25 mouse cellular contexts compared by ENCODE assay signal in genomic region chr15:49560401-49560800, GRCm38 (mm10).
DNase-seq lines count a peak whose midpoint lies in the region; ATAC-seq and TF ChIP-seq lines count a peak whose summit lies in the region.
"Had no signal": no experiment of that assay in that cellular context is flagged by ENCODE, and none has a peak within 500 bp of the region (broad histone marks: within the 10 kb centered on the region; RNA-seq: fewer than 3 reads in every experiment).

No protein-coding gene starts in this region.

- 53% methylated on average over 1 of the region's 1 CpGs for WGBS in midbrain, postnatal 0 days
- WGBS in midbrain, embryonic 16.5 days, result 78% methylated on average over 1 of the region's 1 CpGs

- peak; percentile 12 for DNase-seq in midbrain, postnatal 0 days (ENCODE audit: low spot score)
- peak; percentile 2 for DNase-seq in brain, embryonic 14.5 days (ENCODE audit: low read depth)
- no peak for DNase-seq in layer of hippocampus, postnatal 10 days (ENCODE audit: low spot score in 2 of 2)
- DNase-seq in layer of hippocampus, postnatal 14 days (ENCODE audit: low spot score in 2 of 2), result no peak
- DNase-seq: adrenal gland, postnatal 10 days; adrenal gland, postnatal 36 days; cerebellum, adult 11 months; cerebellum, adult 2 months; cerebellum, adult 9-11 months; cerebellum, postnatal 25 days; gastrocnemius, postnatal 25 days; heart, adult 18-20 months; heart, postnatal 10 days; heart, postnatal 36 days had no signal

- no peaks in the 10 kb centered on the region for H3K27me3 ChIP-seq in midbrain, postnatal 0 days (ENCODE audit: insufficient read depth, low read length)
- H3K27me3 ChIP-seq in midbrain, embryonic 16.5 days (ENCODE audit: control insufficient read depth, insufficient read depth, low read depth, low read length), result no peaks in the 10 kb centered on the region
- H3K27me3 ChIP-seq: embryonic facial prominence, embryonic 13.5 days; forebrain, embryonic 12.5 days; forebrain, embryonic 15.5 days; heart, embryonic 12.5 days; heart, embryonic 15.5 days; hindbrain, embryonic 15.5 days; Patski had no signal

- no peak overlapping the region for H3K9ac ChIP-seq in midbrain, postnatal 0 days (replicated peaks; ENCODE audit: low read length, poor library complexity, severe bottlenecking)
- no peak overlapping the region for H3K9ac ChIP-seq in midbrain, embryonic 16.5 days (ENCODE audit: low read depth, low read length)
- H3K9ac ChIP-seq: embryonic facial prominence, embryonic 13.5 days; forebrain, embryonic 12.5 days; forebrain, embryonic 15.5 days; heart, embryonic 12.5 days; heart, embryonic 15.5 days; hindbrain, embryonic 15.5 days had no signal

- TF ChIP-seq CTCF in midbrain, postnatal 0 days (IDR thresholded peaks at IDR 0.05), result no peak
- no peak for TF ChIP-seq CTCF in brain, embryonic 14.5 days (IDR thresholded peaks at IDR 0.05; ENCODE audit: borderline replicate concordance, extremely low read depth, insufficient read depth, insufficient read length)

- H3K4me3 ChIP-seq in midbrain, postnatal 0 days (ENCODE audit: low read depth, low read length), result no peak overlapping the region
- H3K4me3 ChIP-seq in midbrain, embryonic 16.5 days (ENCODE audit: low read depth, low read length), result no peak overlapping the region
- H3K4me3 ChIP-seq: embryonic facial prominence, embryonic 10.5 days; embryonic facial prominence, embryonic 13.5 days; erythroblast, embryonic 14.5 days; forebrain, embryonic 12.5 days; forebrain, embryonic 15.5 days; heart, embryonic 12.5 days; heart, embryonic 15.5 days; hindbrain, embryonic 15.5 days had no signal

- no peak overlapping the region for H3K4me2 ChIP-seq in midbrain, postnatal 0 days (ENCODE audit: low read depth, low read length, poor library complexity, severe bottlenecking)
- H3K4me2 ChIP-seq in midbrain, embryonic 16.5 days (ENCODE audit: low read length), result no peak overlapping the region
- H3K4me2 ChIP-seq: embryonic facial prominence, embryonic 13.5 days; forebrain, embryonic 12.5 days; forebrain, embryonic 15.5 days; heart, embryonic 12.5 days; heart, embryonic 15.5 days; hindbrain, embryonic 15.5 days had no signal

- TF ChIP-seq POLR2A in brain, embryonic 14.5 days (IDR thresholded peaks at IDR 0.05; ENCODE audit: borderline replicate concordance, extremely low read depth, insufficient read depth, insufficient read length, poor library complexity, severe bottlenecking), result no peak

- H3K27ac ChIP-seq in midbrain, postnatal 0 days (ENCODE audit: low read depth, low read length), result no peak overlapping the region
- no peak overlapping the region for H3K27ac ChIP-seq in midbrain, embryonic 16.5 days (ENCODE audit: low read length)
- H3K27ac ChIP-seq: embryonic facial prominence, embryonic 10.5 days; embryonic facial prominence, embryonic 13.5 days; forebrain, embryonic 12.5 days; forebrain, embryonic 15.5 days; heart, embryonic 15.5 days; hindbrain, embryonic 15.5 days had no signal

- H3K36me3 ChIP-seq in midbrain, postnatal 0 days (ENCODE audit: insufficient read depth, low read length), result no peaks in the 10 kb centered on the region
- no peaks in the 10 kb centered on the region for H3K36me3 ChIP-seq in midbrain, embryonic 16.5 days (ENCODE audit: control insufficient read depth, insufficient read depth, low read length)
- H3K36me3 ChIP-seq: embryonic facial prominence, embryonic 10.5 days; embryonic facial prominence, embryonic 13.5 days; forebrain, embryonic 12.5 days; forebrain, embryonic 15.5 days; heart, embryonic 12.5 days; heart, embryonic 15.5 days; hindbrain, embryonic 15.5 days had no signal

- H3K9me3 ChIP-seq in midbrain, postnatal 0 days (ENCODE audit: low read length), result no peaks in the 10 kb centered on the region
- no peaks in the 10 kb centered on the region for H3K9me3 ChIP-seq in midbrain, embryonic 16.5 days (replicated peaks; ENCODE audit: control insufficient read depth, low read length, poor library complexity, severe bottlenecking)
- H3K9me3 ChIP-seq: embryonic facial prominence, embryonic 10.5 days; embryonic facial prominence, embryonic 13.5 days; forebrain, embryonic 12.5 days; forebrain, embryonic 15.5 days; heart, embryonic 12.5 days; heart, embryonic 15.5 days; hindbrain, embryonic 15.5 days had no signal

- no peaks in the 10 kb centered on the region for H3K4me1 ChIP-seq in midbrain, postnatal 0 days (ENCODE audit: insufficient read depth, low read length)
- no peaks in the 10 kb centered on the region for H3K4me1 ChIP-seq in midbrain, embryonic 16.5 days (ENCODE audit: control insufficient read depth, insufficient read depth, low read length)
- H3K4me1 ChIP-seq: embryonic facial prominence, embryonic 10.5 days; embryonic facial prominence, embryonic 13.5 days; forebrain, embryonic 12.5 days; forebrain, embryonic 15.5 days; heart, embryonic 12.5 days; heart, embryonic 15.5 days; hindbrain, embryonic 15.5 days had no signal

- ATAC-seq in midbrain, postnatal 0 days (ENCODE audit: low FRiP score), result no peak
- no peak for ATAC-seq in midbrain, embryonic 16.5 days
- ATAC-seq in megakaryocyte progenitor cell, adult 5-6 weeks (replicated peaks; ENCODE audit: poor library complexity), result peak; percentile 60
- ATAC-seq: forebrain, embryonic 15.5 days; Patski had no signal

Comparison
In these comparisons a context has a peak if more than half of its experiments do, and no peak if none do; other contexts are left out.
1. DNase-seq: peak in midbrain, postnatal 0 days (single experiment) and brain, embryonic 14.5 days (single experiment); none in layer of hippocampus, postnatal 10 days (0 of 2) and layer of hippocampus, postnatal 14 days (0 of 2).